Comparison of ENCODE assay signal across 7 mouse cellular contexts in the genomic region with DNA sequence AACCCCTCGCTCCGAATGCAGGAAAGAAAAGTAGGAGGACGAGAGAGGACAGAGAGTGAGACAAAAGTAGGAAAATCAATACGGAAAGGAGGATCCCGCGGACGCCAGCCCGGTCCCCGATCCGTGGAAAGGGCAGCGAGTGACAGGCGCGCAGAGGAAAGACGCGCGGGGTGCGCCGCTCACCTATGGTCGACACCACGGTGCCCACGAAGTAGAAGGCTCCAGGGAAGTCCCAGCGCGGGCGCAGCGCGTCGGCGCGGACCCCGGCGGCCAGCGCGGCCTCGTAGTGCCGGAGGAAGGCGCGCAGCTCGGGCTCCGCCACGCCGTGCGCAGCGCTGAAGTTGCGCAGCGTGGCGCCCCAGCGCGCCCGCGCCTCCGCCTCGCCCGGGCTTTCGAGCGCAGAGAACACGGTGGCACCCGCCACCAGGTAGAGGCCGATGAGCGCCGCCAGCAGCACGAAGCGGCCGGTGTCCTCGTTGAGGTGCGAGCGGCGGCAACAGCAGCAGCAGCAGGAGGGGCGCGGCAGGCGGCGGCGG. TPM values are rescaled to one million over a fixed set of nuclear protein-coding genes. Genes with fewer than 3 reads are reported as not detected.
DNase-seq lines count a peak whose midpoint lies in the region; ATAC-seq and TF ChIP-seq lines count a peak whose summit lies in the region.

No protein-coding gene starts in this region.

- peak overlapping the region; percentile 90 for H3K27ac ChIP-seq in layer of hippocampus, adult 2 months
- H3K27ac ChIP-seq in forebrain, embryonic 15.5 days (replicated peaks) = no peak overlapping the region
- H3K27ac ChIP-seq in liver, postnatal 0 days (ENCODE audit: low read depth) = no peak overlapping the region

- H3K9ac ChIP-seq in forebrain, embryonic 15.5 days (replicated peaks) = peak overlapping the region; percentile 51
- H3K9ac ChIP-seq in liver, postnatal 0 days (replicated peaks) = no peak overlapping the region

- peak in 1 of 2 experiments; percentile 33 for DNase-seq in layer of hippocampus, adult 2 months (ENCODE audit: low spot score in 2 of 2)
- no peak for DNase-seq in layer of hippocampus, adult 9-10 months (ENCODE audit: low spot score)
- peak; percentile 62 for DNase-seq in cerebellum, adult 9-11 months
- DNase-seq in liver, postnatal 0 days = peak; percentile 13
- no peak for DNase-seq in spleen, postnatal 14 days (ENCODE audit: low spot score in 2 of 2)

- peaks cover 35% of the 10 kb centered on the region for H3K4me1 ChIP-seq in forebrain, embryonic 15.5 days
- peaks cover 19% of the 10 kb centered on the region for H3K4me1 ChIP-seq in liver, postnatal 0 days (ENCODE audit: insufficient read depth)

- WGBS in forebrain, embryonic 15.5 days = under 1% methylated on average over 71 of the region's 72 CpGs
- under 1% methylated on average over 48 of the region's 72 CpGs for WGBS in liver, postnatal 0 days (ENCODE audit: insufficient replicate concordance)

- H3K27me3 ChIP-seq in forebrain, embryonic 15.5 days = peaks cover 55% of the 10 kb centered on the region
- peaks cover 51% of the 10 kb centered on the region for H3K27me3 ChIP-seq in liver, postnatal 0 days (ENCODE audit: insufficient read depth, low read length)

- peak overlapping the region; percentile 73 for H3K4me3 ChIP-seq in layer of hippocampus, adult 2 months
- H3K4me3 ChIP-seq in forebrain, embryonic 15.5 days = peak overlapping the region; percentile 60
- H3K4me3 ChIP-seq in liver, postnatal 0 days (ENCODE audit: low read depth, low read length) = peak overlapping the region; percentile 47

- no peak for TF ChIP-seq EP300 in liver, postnatal 0 days (IDR thresholded peaks at IDR 0.05; ENCODE audit: low read depth)

- TF ChIP-seq CTCF in layer of hippocampus, adult 2 months (conservative IDR thresholded peaks at IDR 0.05) = no peak
- no peak for TF ChIP-seq CTCF in liver, postnatal 0 days (IDR thresholded peaks at IDR 0.05; ENCODE audit: low read depth)

- H3K9me3 ChIP-seq in forebrain, embryonic 15.5 days = no peaks in the 10 kb centered on the region
- H3K9me3 ChIP-seq in liver, postnatal 0 days (ENCODE audit: low read length) = no peaks in the 10 kb centered on the region

- H3K36me3 ChIP-seq in forebrain, embryonic 15.5 days = no peaks in the 10 kb centered on the region
- no peaks in the 10 kb centered on the region for H3K36me3 ChIP-seq in liver, postnatal 0 days (replicated peaks; ENCODE audit: insufficient read depth, low read length)

- ATAC-seq in forebrain, embryonic 15.5 days (replicated peaks) = peak; percentile 53
- ATAC-seq in liver, postnatal 0 days = no peak
- ATAC-seq in megakaryocyte-erythroid progenitor cell, adult 5-6 weeks (replicated peaks; ENCODE audit: low FRiP score, low TSS enrichment, poor library complexity, severe bottlenecking) = no peak

- H3K4me2 ChIP-seq in forebrain, embryonic 15.5 days (replicated peaks) = peak overlapping the region; percentile 98
- H3K4me2 ChIP-seq in liver, postnatal 0 days (ENCODE audit: low read depth, low read length) = peak overlapping the region; percentile 76

RNA-seq across cellular contexts. Expression of a gene that starts 0.8 kb away (rescaled TPM):
- total RNA-seq in layer of hippocampus, adult 2 months (2021) = 10 to 100 TPM; 22.8 to 23.2 TPM
- polyA plus RNA-seq in forebrain, embryonic 15.5 days (2015; fragmentation: Nextera tagmentation; extraction: Ambion mirVana) = 1.3 and 1.6 TPM in 2 replicates
- polyA plus RNA-seq in liver, postnatal 0 days (2015; fragmentation: Nextera tagmentation; extraction: Ambion mirVana) = 0.52 and 1.2 TPM in 2 replicates
- total RNA-seq in megakaryocyte-erythroid progenitor cell, adult 5-6 weeks (2014; fragmentation: Nextera tagmentation) = not detected in 2 replicates
- total RNA-seq in megakaryocyte-erythroid progenitor cell, adult 5-6 weeks (2017) = not detected in 2 replicates

Comparison
In these comparisons a context has a peak if more than half of its experiments do, and no peak if none do; other contexts are left out.
1. DNase-seq: peak in cerebellum, adult 9-11 months (single experiment) and liver, postnatal 0 days (single experiment); none in layer of hippocampus, adult 9-10 months (single experiment) and spleen, postnatal 14 days (0 of 2).
2. RNA of a gene that starts 0.8 kb away (total RNA-seq): 22.8 to 23.2 TPM in layer of hippocampus, adult 2 months; not detected in megakaryocyte-erythroid progenitor cell, adult 5-6 weeks; every median in the first group is over 10 times any median in the second.
3. Peak in every context shown above with its lines, with median percentiles within 50 percentile points of each other: H3K4me3 ChIP-seq.